Mouse (Mus musculus): ENCODE results near the gene Cxcl5.

Gene Cxcl5

DNA sequence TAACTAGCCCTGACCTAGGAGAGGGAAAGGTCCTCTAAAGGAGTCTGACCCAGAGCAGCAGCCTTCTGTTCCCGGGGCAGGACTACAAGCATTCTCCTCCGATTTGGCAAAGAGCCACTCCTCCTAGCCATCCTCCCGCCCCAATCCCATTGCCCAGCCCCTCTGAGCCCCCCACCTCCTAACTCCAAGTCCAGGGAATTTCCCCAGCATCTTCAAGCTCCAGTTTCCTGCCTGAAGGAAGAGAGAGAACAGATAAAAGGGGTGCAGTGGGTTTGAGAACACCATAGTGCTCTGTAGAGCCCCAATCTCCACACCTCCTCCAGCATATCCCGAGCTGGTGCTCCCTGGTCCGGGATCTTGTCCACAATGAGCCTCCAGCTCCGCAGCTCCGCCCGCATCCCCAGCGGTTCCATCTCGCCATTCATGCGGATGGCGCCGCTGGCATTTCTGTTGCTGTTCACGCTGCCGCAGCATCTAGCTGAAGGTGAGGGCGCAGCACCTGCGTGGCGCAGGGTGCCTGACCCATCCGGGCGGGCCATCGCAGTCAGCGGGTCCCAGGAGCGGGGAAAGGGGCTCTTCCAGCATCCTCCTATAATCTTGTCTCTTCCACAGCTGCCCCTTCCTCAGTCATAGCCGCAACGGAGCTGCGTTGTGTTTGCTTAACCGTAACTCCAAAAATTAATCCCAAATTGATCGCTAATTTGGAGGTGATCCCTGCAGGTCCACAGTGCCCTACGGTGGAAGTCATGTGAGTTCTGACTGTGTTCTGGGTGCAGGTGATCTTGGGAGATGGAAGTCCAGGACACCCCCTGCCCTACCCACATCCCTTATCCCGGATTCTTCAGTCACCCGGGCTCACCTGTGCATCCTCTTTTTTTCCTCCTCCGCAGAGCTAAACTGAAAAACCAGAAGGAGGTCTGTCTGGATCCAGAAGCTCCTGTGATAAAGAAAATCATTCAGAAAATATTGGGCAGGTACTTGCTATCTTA lies at the start of gene Cxcl5:
Gene Cxcl5, plus strand, starts transcription at position 284 of the 989 bp plus-strand sequence.
- no peak for DNase-seq (ENCODE audit: low read depth)

DNA sequence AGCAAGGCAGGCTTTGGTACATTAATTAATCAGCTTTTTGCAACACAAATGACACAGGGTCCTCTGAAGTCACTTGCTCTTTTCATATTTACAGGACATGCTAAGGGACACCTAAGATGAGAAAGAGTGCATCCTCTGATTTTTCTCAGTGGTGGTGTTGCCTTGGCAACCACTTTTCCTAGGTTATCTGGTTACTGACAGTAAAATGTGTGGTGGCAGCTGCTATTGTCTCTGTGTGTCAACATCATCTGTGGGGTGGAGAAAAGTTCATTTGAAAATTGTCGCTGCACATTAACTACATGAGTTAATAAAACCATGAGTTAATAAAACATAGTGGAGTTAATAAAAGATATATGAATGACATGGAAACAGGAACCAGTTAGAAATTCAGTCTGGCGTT lies 47.8 kb upstream of the Cxcl5 start:
- DNase-seq (ENCODE audit: low read depth) = no peak

- no peak for DNase-seq (ENCODE audit: low read depth)
Measured at GRCm38 (mm10) chr5:90717937-90718336, 41.2 kb upstream of the Cxcl5 start.

- no peak for DNase-seq (ENCODE audit: low read depth)
Measured at GRCm38 (mm10) chr5:90722656-90723055, 36.5 kb upstream of the Cxcl5 start.

GRCm38 (mm10) chr5:90728254-90728653 lies 30.9 kb upstream of the Cxcl5 start:
- DNase-seq (ENCODE audit: low read depth) = no peak

GRCm38 (mm10) chr5:90731480-90731879 lies 27.7 kb upstream of the Cxcl5 start:
- DNase-seq (ENCODE audit: low read depth) = no peak

- peak; percentile 6 for DNase-seq (ENCODE audit: low read depth)
Measured at GRCm38 (mm10) chr5:90742029-90742428, 17.1 kb upstream of the Cxcl5 start.

DNA sequence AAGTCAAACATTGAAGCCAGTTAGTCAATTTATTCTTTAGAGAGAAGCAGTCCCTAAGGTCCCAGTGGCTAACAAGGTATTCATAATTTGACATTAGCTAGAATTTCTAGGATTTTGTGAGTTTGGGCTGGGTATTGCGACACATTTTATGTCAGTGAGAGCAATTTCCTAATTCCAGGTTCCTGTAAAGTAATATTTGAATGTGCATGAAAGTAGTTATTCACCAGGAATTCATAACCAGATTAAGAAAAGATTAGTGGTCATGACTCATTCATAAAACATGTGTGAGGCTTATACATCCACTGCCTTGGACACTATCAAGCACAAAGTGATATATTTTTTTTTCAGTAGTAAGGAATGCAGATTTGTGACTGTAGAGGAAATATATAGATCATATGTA lies 5.2 kb upstream of the Cxcl5 start:
- no peak for DNase-seq (ENCODE audit: low read depth)

GRCm38 (mm10) chr5:90758020-90758605 lies 1.0 kb upstream of the Cxcl5 start:
- DNase-seq (ENCODE audit: low read depth) = no peak

DNA sequence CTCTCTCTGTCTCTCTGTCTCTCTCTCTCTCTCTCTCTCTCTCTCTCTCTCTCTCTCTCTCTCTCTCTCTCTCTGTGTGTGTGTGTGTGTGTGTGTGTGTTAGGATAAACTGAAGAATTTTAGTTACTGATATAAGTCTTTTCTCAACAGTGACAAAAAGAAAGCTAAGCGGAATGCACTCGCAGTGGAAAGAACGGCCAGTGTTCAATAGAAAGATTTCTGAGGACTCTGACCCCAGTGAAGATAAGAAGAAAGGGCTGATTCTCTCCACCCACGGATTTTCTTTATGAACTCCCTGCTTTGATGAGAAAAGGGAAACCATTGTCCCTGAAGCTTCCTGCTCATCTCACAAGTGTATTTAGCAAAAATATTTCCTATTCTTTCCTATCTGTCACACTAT lies 1.1 kb downstream of the Cxcl5 start:
- DNase-seq (ENCODE audit: low read depth) = no peak

- no peak for DNase-seq (ENCODE audit: low read depth)
Measured at GRCm38 (mm10) chr5:90760844-90761243, 1.7 kb downstream of the Cxcl5 start.

DNA sequence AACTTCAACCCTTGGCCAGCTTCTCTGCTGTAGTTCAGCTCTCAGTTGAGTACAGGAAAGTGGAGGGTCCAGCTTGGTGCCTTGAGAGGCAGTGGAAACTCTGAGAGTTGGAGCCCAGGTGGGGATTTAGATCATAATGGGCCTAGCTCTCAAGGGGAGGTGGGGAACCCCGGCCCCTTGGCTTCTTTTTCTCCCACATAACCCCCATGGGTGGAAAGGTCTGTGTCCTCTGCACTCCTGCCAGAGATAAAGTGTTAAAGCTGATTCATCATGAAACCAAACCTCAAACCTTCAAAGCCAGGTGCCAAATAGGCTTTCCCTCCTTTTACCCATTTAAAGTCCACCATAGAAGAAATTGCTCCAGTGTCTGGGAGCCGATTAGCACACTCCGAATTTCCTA lies 2.7 kb downstream of the Cxcl5 start:
- no peak for DNase-seq (ENCODE audit: low read depth)

GRCm38 (mm10) chr5:90763912-90764665 lies 4.9 kb downstream of the Cxcl5 start:
- DNase-seq (ENCODE audit: low read depth) = no peak

GRCm38 (mm10) chr5:90765821-90766606 lies 6.9 kb downstream of the Cxcl5 start:
- DNase-seq (ENCODE audit: low read depth) = no peak

GRCm38 (mm10) chr5:90768218-90768617 lies 9.1 kb downstream of the Cxcl5 start, which contains the start of gene Ppbp:
TSS of gene Ppbp (plus strand) at chr5:90768518.
- no peak for DNase-seq (ENCODE audit: low read depth)

DNA sequence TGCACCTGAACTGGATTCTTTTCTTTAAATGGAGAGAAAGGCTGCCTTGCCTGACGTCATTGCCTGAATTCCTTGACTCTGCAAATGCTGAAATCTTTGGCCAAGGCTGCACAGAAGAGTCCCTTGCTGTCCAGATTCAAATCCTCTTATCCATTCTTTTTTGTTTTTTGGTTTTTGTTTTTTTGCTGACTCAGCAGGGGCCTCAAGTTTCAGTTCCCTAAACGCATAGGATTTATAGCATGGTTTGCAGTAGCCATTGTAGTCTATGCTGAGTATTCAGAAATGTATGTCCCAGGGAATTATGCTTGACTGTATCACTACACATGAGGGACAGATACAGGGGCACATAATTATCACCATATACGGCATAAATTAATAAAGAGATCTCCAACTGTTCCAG lies 12.2 kb downstream of the Cxcl5 start:
- DNase-seq (ENCODE audit: low read depth) = no peak

DNA sequence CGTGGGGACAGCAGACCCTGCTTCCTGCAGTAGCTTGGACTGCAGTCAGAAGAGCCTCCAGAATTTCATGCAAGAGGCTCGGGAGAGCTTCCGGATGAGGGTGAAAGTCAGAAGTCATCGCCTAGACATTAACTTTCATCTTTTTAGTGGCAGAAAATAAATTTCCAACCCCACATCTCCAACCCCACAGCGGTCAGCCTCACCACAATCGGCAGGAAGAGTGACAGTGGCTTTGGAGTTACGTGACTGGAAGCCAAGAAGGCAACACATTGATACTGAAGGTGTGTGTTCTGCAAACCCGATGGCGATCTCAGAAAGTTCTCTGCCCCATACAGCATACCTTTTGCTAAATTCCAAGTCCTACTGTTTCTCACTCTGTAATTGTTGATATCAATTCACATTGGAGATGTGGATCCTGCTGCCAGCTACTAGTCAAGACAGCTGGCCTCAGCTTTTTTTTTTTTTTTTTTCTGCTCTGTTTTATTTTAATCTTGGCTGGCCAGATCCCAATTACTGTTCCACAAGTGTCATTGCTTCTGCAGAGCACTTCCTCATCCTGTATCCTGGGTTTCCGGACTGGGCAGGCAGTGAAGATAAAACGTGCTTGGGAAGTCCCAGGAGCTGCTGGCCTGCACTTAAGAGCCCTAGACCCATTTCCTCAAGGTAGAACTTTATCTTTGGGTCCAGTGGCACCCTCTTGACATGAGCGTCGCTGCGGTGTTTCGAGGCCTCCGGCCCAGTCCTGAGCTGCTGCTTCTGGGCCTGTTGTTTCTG lies 12.9 kb downstream of the Cxcl5 start, which contains the start of gene Pf4:
Gene Pf4, plus strand, starts transcription at position 556 of the 774 bp plus-strand sequence.
- no peak for DNase-seq (ENCODE audit: low read depth)

- no peak for DNase-seq (ENCODE audit: low read depth)
Measured at GRCm38 (mm10) chr5:90775562-90775961, 16.4 kb downstream of the Cxcl5 start.

- no peak for DNase-seq (ENCODE audit: low read depth)
Measured at GRCm38 (mm10) chr5:90777621-90778020, 18.5 kb downstream of the Cxcl5 start.

DNA sequence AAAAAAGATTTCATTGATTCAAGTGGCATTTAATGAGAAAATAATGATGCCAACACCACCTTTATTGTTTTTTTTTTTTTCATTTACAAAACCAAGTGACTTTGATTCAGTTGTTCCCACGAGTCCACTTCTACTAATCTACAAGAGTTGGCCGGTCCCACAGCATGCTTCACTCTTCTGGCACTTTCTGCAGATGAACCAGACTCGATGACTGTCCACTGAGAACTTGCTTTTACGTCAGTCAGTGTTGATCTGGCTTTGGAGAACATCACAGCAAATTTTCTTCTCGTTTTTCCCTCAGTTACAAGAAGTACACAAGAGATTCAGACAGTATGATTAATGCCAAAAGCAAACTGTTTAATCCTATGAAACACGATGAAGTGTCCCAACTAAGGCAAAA lies 19.7 kb downstream of the Cxcl5 start:
- DNase-seq (ENCODE audit: low read depth) = no peak

DNA sequence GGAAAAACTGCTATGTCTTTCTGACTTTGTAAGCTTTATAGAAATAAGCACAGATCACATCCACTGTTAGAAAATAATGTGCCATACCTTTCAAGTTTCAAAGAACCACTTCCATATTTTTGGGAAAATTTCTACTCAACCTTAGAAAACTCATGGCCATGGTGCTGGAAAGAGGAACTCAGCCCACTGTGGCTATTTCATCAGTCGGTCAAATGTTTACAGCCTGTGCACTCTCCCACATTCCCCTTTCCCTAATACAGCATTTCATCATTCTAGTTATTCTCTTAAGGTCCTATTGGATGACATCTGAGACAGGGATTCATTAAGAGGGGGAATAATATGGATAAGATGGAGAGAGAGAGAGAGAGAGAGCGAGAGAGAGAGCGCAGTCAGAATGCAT lies 24.5 kb downstream of the Cxcl5 start:
- DNase-seq (ENCODE audit: low read depth) = no peak

Data from naive thymus-derived CD4-positive, alpha-beta T cell, adult 2 months (primary cell).